Mouse (Mus musculus) frontal cortex, postnatal 25 days (tissue): ENCODE measurements around the gene Stk38l.
A peak's percentile ranks its signal among the peaks of the same experiment; 100 is the strongest.

ENCODE experiments used
- DNase-seq, 2 experiments: peaks; one replicate each; pipeline ENCODE4 v3.0.0; 2022; ENCODE audit warnings: low spot score in 2 of 2

The Stk38l gene

DNA sequence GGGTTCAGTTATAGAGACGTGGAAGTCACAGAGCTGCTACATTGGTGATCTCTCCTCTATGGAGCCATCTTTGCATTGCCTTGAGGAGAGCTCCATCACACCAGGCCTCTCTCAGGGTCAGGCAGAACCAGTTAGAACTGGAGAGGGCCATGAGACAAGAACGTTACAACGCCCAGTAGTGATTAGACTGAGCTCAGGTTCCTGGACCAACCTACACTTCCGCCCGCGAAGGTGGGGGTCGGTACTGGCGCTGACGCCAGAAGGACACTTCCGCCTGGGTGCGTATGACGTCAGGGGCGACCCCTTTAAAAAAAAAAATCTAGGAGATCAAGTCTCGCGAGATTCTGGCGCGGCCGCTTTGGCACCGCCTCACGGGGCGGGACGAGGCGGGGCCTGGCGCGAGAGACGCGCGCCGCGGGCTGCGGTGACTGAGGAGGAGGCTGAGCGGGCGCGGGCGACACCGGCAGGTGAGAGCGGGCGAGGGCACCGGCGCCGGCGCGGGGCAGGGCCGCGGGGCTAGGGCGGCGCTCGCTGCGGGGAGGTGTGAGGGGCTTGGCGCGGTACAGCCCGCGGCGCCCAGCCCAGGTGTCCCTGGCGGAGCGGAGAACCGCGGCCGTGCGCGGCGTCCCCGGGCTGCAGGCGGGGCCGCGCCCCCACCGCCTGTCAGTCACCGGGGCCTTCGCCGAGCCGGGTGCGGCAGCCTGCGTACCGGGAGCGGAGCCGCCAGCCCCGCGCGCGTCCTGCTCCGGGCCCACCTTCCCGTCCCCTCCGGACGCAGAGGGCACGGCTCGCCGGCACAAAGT, at the start of gene Stk38l:
Stk38l (plus strand) TSS at position 415 of the 803 bp plus-strand sequence.
- peak; percentile 82 to 94 for DNase-seq

- DNase-seq = no peak
These were observed 47.9 kb upstream of the Stk38l start for GRCm38 (mm10) chr6:146676904-146677303.

GRCm38 (mm10) chr6:146678136-146679070, 46.4 kb upstream of the Stk38l start:
- no peak for DNase-seq

DNA sequence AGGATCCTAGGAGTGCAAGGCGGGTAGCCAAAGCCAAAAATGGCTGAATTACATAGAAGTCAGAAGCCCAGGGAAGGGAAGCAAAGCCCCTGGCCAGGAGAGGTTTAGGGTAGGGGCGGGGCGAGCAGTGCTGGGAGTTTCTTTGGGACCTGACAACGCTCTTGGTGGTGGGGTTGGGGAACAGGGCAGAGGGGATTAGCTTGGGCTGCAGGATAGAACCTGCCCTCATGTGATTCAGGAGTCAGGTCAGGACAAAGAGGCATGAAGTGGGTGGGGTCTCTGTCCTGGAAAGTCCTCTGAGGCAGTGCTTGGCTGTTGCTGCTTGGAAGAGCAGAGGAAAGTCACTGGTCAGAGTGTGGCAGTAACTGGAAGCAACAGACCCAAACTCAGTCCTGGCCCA, 40.9 kb upstream of the Stk38l start:
- DNase-seq = no peak

- no peak for DNase-seq
These were observed 39.0 kb upstream of the Stk38l start for GRCm38 (mm10) chr6:146685781-146686308.

DNA sequence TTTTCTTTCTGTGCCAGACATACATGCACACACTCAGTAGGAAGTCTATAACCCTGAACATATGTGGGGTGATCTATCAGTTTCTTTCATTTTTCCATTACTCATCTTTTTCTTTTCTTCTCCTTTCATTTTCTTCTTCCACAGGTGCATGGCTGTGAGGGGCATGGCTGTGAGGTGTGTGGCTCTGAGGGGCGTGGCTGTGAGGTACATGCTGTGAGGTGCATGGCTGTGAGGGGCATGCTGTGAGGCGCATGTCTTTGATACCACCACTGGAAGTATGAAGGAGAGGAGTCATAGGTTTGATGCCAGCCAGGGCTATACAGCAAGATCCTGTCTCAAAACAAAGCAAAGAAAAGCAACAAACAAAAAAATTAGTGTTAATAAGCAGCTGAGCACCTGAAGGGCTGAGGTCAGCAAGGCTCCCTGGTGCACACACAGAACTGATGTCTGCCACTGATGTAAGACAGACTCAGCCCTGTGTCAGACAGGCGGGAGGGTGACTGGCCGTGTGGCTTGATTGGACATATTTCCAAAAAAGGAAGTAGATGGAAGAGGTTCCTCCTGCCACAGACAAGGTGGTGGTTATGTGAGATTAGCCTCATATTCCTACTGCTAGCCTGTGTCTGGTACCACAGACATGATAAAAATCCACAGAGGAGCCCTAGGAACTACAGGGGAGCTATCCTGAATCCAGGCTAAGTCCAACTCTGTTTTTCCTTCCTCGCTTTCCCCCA, 38.2 kb upstream of the Stk38l start:
- no peak for DNase-seq

DNA sequence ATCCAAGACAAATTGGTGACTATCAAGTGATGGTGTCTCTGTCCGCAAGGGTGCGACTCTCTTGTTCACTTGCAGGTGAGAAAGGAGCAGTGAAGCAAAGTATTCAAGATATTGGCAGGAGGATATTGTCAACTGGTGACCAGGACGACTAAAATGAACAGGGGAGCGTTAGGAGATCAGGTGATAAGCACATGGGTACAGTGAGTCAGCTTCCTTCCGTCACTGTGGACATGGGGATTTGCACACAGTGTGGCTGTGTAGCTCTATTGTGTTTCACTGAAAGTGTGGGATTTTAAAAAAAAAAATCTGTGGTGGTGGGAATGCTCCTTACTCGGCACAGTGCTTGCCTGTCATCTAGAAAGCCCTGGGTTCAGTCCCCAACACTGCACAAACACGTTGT, 36.8 kb upstream of the Stk38l start:
- DNase-seq = no peak

GRCm38 (mm10) chr6:146688861-146689260, 35.9 kb upstream of the Stk38l start:
- DNase-seq = no peak

- DNase-seq = no peak
These were observed 27.0 kb upstream of the Stk38l start for GRCm38 (mm10) chr6:146697767-146698166.

- no peak for DNase-seq
These were observed 26.4 kb upstream of the Stk38l start for GRCm38 (mm10) chr6:146698376-146698775.

GRCm38 (mm10) chr6:146700461-146700860, 24.3 kb upstream of the Stk38l start:
- DNase-seq = no peak

- no peak for DNase-seq
These were observed 22.5 kb upstream of the Stk38l start for GRCm38 (mm10) chr6:146702126-146702881.

DNA sequence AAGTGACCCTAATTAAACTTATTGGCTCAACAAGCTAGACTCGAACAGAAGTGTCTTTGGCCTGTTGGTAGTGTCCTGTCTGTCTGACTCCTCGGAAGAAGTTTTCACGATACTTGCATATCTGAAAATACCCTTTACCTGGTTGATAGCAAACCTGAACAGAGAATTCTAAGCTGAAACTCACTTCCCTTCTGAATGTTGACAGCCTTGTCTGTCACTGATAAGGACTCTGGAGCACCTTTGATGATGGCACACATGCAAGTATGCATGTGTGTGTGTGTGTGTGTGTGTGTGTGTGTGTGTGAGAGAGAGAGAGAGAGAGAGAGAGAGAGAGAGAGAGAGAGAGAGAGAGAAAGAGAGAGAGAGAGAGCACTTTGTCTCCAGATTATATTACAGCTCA, 21.4 kb upstream of the Stk38l start:
- DNase-seq = no peak

DNA sequence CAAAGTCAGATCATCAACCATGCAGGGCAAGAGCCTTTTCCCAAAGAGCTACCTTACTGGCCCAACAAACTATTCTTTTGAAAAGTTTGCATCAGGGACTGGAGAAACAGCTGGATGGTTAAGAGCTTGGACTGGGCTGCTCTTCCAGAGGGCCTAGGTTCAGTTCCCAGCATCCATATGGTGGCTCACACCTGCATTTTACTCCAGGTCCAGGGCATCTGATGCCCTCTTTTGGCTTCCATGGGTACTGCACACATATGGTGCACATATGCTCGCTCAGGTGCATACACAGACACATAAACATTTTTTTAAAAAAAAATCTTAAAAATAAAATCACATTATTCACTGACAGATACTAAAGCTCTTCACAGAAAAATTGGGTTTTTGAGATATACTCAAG, 19.2 kb upstream of the Stk38l start:
- DNase-seq = no peak

DNA sequence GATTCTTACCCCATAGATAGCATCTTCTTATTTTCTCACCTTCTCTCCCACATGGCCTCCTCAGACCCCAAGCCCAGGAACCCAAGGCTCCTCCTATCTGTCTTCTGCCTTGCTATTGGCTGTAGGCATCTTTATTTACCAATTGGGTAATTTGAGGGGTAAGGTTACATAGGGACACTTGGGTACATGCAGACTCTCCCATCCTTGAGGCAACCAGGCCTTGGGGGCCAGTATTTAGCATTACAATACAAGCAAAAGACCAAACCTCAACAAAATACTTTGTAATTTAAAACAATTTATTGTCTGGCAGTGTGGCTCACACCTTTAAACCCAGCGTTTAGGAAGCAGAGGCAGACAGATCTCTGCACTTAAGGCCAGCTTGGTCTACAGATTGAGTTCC, 5.2 kb upstream of the Stk38l start:
- no peak for DNase-seq

- no peak for DNase-seq
These were observed 990 bp upstream of the Stk38l start for GRCm38 (mm10) chr6:146723805-146724204.

DNA sequence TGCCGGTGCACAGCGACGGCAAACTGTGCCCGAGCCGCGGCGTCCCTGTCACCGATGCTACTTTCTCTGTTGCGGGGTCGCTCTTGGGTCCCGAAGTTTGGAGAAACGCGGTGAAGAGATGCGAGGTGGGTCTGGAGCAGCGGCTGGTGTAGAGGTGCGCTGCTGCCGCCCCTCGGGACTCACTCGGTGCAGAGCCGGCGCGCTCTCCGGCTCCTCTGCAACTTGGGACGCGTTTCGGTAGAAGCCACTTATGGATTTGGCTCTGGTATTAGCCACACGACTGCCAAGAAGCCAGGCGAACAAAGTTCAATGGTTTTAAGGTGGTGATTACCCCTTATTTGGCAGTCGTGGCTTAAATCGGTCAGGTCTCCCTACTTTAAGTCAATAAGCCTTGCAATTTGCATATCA, 593 bp downstream of the Stk38l start:
- peak in 1 of 2 experiments; percentile 19 for DNase-seq

DNA sequence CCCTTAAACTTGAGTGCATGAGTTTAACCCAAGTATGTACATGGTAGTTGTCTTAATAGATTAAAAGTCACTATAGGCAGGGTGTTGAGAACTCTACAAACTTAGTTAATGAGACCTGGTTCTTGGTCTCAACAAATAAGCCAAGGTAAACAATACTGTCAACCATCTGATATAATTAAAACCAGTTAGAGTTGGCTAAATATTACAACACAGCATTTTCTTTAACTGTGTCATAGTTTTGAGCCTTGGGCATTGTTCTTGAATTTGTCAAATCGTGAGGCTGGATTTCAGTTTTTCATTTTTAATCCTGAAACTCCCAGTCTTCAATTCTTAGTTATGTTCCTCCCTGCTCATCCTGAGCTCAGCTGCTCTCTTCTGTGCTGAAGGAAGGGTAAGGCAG, 6.2 kb downstream of the Stk38l start:
- DNase-seq = no peak

DNA sequence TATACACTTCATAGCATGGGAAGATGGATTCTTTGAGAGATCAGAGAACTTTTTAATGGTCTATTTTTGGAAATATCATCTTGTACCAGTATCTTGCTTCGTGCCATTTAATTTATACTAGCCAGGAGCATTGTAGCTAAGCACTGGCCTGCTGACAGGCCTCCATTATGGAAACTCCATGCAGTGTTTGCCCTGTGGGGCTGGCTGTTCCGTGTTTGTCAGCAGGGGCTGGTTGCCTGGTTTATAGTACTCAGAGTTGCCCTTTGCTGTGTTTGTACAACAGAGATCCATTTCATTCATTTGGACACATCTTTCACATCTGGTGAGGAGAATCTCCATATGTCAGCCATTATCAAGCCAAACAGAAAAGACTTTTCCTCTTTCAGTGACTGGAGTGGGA, 6.9 kb downstream of the Stk38l start:
- DNase-seq = no peak

- no peak for DNase-seq
These were observed 7.4 kb downstream of the Stk38l start for GRCm38 (mm10) chr6:146732232-146732631.

DNA sequence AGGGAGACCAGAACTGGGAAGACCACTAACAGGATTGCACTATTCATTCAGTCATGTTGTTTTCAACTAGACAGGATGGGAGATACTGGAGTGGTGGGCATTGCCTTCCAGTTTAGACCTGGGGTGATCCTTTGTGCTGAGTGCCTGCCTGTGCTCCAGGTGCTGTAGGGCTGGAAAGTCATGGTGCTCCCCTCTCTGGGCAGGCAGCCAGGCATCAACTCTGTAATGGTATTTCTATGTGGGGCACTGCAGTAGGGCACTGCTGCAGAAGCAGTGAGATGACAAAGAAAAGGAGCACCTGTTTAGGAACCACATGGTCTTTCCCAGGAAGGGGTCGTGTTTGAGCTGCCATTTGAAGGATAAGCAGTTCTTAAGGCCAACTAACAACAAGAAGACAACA, 7.9 kb downstream of the Stk38l start:
- no peak for DNase-seq
